Mouse (Mus musculus): ENCODE results near the gene Klhl20. TPM values are rescaled to one million over a fixed set of nuclear protein-coding genes. Genes with fewer than 3 reads are reported as not detected.

The Klhl20 gene
- 18.6 and 20.1 TPM in 2 replicates for polyA plus RNA-seq (2014; fragmentation: Nextera tagmentation; extraction: Ambion mirVana)

DNA sequence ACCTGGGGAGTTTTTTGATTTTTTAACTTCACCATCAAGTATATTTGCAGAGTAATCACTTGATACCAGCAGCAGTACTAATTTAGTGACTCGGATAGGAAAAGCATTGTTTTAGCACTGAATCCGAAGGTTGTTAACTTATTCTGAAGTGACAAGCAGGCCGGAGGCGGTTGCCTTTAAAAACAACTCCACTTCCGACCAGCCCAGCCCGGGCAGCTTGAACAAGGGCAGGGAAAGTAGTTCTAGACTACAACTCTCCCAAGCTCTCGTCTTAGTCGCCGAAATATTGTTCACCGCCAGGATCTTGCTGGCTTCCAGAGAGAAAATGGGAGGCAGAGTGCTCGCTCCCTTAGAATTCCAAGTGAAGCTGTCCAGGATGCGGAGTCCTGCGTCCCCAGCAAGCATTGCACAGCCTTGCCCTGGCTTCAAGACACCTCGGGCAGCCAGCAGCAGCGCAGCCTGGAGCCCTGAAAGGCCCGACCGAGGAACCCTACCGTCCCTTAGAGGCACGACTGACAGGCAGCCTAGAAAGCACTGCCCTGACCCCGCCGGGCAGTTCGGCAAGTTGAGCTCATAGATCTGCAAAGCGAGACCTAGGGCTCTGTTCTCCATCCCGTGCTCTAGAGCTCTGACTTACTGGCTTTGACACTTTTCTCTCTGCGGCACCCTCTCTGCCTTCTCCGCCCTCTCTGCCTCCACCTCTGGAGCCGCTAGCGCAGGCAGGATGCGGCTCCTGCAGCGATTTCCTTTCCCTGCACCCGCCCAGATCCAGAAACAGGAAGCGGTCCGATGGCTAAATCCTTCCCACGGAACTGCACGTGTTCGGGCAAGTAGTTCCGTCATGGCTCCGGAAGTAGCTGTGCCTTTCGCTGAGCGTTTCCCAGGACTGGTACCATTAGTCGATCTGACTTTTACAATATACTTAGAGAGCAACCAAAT, at the start of gene Klhl20:
Gene Klhl20, minus strand, starts transcription at position 786 of the 939 bp plus-strand sequence.
- ATAC-seq (replicated peaks; ENCODE audit: low FRiP score) (peak; percentile 93), DNase-seq (ENCODE audit: low spot score) (peak; percentile 94)
- Histone ChIP-seq H3K4me1 (replicated peaks; ENCODE audit: control insufficient read depth, insufficient read depth, low read length) (0 out of 2 replicates have a peak, but pooled peaks cover 2% of the 10 kb centered on the region), H3K27me3 (ENCODE audit: control insufficient read depth, insufficient read depth, low read length) (no peaks in the 10 kb centered on the region), H3K4me2 (ENCODE audit: low read depth, low read length, severe bottlenecking) (peak within 1 kb of the TSS; percentile 79), H3K9ac (ENCODE audit: low read length) (peak within 1 kb of the TSS; percentile 77), H3K9me3 (ENCODE audit: control insufficient read depth, low read length) (no peaks in the 10 kb centered on the region), H3K36me3 (ENCODE audit: control insufficient read depth, insufficient read depth, low read length) (no peaks in the 10 kb centered on the region), H3K27ac (ENCODE audit: low read depth, low read length) (no peak within 1 kb of the TSS), H3K4me3 (ENCODE audit: low read depth, low read length) (peak within 1 kb of the TSS; percentile 61)
- WGBS: 2% methylated on average over 41 of the region's 41 CpGs

GRCm38 (mm10) chr1:161180674-161181073, 49.4 kb upstream of the Klhl20 start:
- H3K4me2 ChIP-seq (ENCODE audit: low read depth, low read length, severe bottlenecking): no peak overlapping the region
- H3K36me3 ChIP-seq (ENCODE audit: control insufficient read depth, insufficient read depth, low read length): no peaks in the 10 kb centered on the region
- no peak overlapping the region for H3K27ac ChIP-seq (ENCODE audit: low read depth, low read length)
- H3K4me3 ChIP-seq (ENCODE audit: low read depth, low read length): no peak overlapping the region
- WGBS: 56% methylated on average over 8 of the region's 8 CpGs
- 0 out of 2 replicates have a peak, but pooled peaks have one; percentile 12 for ATAC-seq (replicated peaks; ENCODE audit: low FRiP score)
- DNase-seq (ENCODE audit: low spot score): peak; percentile 79
- H3K27me3 ChIP-seq (ENCODE audit: control insufficient read depth, insufficient read depth, low read length): no peaks in the 10 kb centered on the region
- H3K9me3 ChIP-seq (ENCODE audit: control insufficient read depth, low read length): peaks cover 2% of the 10 kb centered on the region; the same call in 1 of the 2 replicates
- H3K9ac ChIP-seq (ENCODE audit: low read length): no peak overlapping the region
- H3K4me1 ChIP-seq (replicated peaks; ENCODE audit: control insufficient read depth, insufficient read depth, low read length): no peaks in the 10 kb centered on the region

GRCm38 (mm10) chr1:161170651-161171050, 39.3 kb upstream of the Klhl20 start:
- no peaks in the 10 kb centered on the region for H3K36me3 ChIP-seq (ENCODE audit: control insufficient read depth, insufficient read depth, low read length)
- WGBS: 2% methylated on average over 40 of the region's 40 CpGs
- H3K4me2 ChIP-seq (ENCODE audit: low read depth, low read length, severe bottlenecking): peak overlapping the region; percentile 63
- H3K9me3 ChIP-seq (ENCODE audit: control insufficient read depth, low read length): no peaks in the 10 kb centered on the region
- no peak overlapping the region for H3K27ac ChIP-seq (ENCODE audit: low read depth, low read length)
- H3K4me1 ChIP-seq (replicated peaks; ENCODE audit: control insufficient read depth, insufficient read depth, low read length): no peaks in the 10 kb centered on the region; the same call in 1 of the 2 replicates
- peak overlapping the region; percentile 36 for H3K4me3 ChIP-seq (ENCODE audit: low read depth, low read length)
- DNase-seq (ENCODE audit: low spot score) (peak; percentile 90), ATAC-seq (replicated peaks; ENCODE audit: low FRiP score) (peak; percentile 96)
- peaks cover 4% of the 10 kb centered on the region for H3K27me3 ChIP-seq (ENCODE audit: control insufficient read depth, insufficient read depth, low read length)
- peak overlapping the region; percentile 45 for H3K9ac ChIP-seq (ENCODE audit: low read length)

DNA sequence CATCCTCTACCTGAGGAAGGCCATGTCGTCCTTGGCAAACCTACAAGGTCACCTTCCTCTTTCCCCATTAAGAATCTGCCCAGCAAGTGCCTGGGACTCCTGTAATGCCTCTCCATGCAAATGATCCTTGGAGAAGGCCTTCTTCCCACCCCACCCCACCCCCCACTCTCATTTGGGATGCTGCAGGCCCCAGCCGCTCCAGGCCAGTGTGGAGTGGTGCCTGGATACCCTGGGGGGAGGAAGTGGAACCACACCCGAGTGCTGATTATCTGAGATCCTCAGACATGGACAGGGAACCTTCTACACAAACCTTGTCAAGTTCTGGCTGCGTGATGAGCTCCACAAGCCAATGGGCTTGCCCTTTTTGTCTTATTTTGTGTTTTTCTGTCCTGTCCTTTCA, 29.0 kb upstream of the Klhl20 start:
- H3K27ac ChIP-seq (ENCODE audit: low read depth, low read length): no peak overlapping the region
- 63% methylated on average over 4 of the region's 4 CpGs for WGBS
- H3K4me1 ChIP-seq (replicated peaks; ENCODE audit: control insufficient read depth, insufficient read depth, low read length): no peaks in the 10 kb centered on the region
- H3K9ac ChIP-seq (ENCODE audit: low read length): no peak overlapping the region
- H3K9me3 ChIP-seq (ENCODE audit: control insufficient read depth, low read length): no peaks in the 10 kb centered on the region
- no peaks in the 10 kb centered on the region for H3K36me3 ChIP-seq (ENCODE audit: control insufficient read depth, insufficient read depth, low read length)
- H3K4me3 ChIP-seq (ENCODE audit: low read depth, low read length): no peak overlapping the region
- no peaks in the 10 kb centered on the region for H3K27me3 ChIP-seq (ENCODE audit: control insufficient read depth, insufficient read depth, low read length)
- no peak overlapping the region for H3K4me2 ChIP-seq (ENCODE audit: low read depth, low read length, severe bottlenecking)
- DNase-seq (ENCODE audit: low spot score): no peak
- no peak for ATAC-seq (replicated peaks; ENCODE audit: low FRiP score)

DNA sequence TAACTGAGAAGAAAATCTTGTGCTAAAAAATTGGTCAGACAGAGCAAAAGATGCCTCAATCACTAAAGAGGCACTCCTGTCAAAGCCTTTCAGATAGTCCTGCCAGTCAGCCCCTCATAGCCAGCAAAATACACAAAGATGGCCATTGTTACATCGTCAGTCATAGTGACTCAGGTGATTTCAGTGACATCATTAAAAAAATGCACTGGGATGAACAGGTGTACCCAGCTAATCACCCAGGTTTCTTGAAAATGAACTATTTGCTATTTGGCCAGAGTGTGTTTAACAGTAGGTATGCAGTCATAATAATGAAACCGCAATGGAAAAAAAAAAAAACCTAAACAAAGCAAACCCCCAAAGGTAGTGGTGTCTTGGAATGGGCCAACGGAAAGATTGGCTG, 27.9 kb upstream of the Klhl20 start, which contains the start of gene Tex50:
Gene Tex50, minus strand, starts transcription at position 101 of the 400 bp plus-strand sequence.
- Histone ChIP-seq H3K27ac (ENCODE audit: low read depth, low read length) (no peak within 1 kb of the TSS), H3K9me3 (ENCODE audit: control insufficient read depth, low read length) (no peaks in the 10 kb centered on the region), H3K4me3 (ENCODE audit: low read depth, low read length) (no peak within 1 kb of the TSS), H3K4me1 (replicated peaks; ENCODE audit: control insufficient read depth, insufficient read depth, low read length) (no peaks in the 10 kb centered on the region), H3K27me3 (ENCODE audit: control insufficient read depth, insufficient read depth, low read length) (no peaks in the 10 kb centered on the region), H3K4me2 (ENCODE audit: low read depth, low read length, severe bottlenecking) (no peak within 1 kb of the TSS), H3K36me3 (ENCODE audit: control insufficient read depth, insufficient read depth, low read length) (no peaks in the 10 kb centered on the region), H3K9ac (ENCODE audit: low read length) (no peak within 1 kb of the TSS)
- WGBS: 92% methylated on average over 3 of the region's 3 CpGs
- DNase-seq (ENCODE audit: low spot score) (no peak), ATAC-seq (replicated peaks; ENCODE audit: low FRiP score) (no peak)

DNA sequence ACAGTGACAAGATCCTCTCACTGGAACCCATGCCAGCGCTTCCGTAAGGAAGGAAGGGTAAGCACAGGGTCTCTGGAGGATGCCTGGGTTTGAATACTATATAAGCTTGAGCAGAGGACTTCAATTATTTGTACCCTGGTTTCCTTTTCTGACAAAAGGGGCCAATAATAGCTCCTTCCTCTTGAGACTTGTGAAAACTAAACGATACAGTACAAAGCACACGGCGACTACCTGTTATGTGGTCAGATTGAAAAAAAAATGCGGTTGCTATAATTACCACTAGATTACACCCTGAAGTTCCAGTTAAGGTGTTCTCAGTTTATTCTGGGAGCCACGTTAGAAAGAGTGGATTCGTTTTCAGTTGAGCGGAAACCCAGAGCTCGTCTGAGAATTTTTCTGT, 25.2 kb upstream of the Klhl20 start:
- ATAC-seq (replicated peaks; ENCODE audit: low FRiP score): no peak
- WGBS: 87% methylated on average over 10 of the region's 10 CpGs

DNA sequence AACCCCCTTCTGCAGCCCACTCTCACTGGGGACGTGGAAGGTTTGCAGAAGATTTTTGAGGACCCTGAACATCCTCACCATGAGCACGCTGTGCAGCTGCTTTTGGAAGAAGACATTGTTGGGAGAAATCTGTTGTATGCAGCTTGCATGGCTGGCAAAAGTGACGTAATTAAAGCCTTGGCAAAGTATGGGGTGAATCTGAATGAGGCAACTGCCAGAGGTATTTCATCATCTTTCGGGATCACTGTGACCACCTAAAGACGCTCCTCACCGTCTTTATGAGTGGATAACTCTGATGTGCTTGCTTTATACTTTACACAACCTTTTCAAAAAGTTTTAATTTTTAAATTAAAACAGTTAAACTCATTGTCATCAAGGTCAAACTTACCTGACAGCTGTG, 19.8 kb upstream of the Klhl20 start:
- ATAC-seq (replicated peaks; ENCODE audit: low FRiP score): no peak
- no peaks in the 10 kb centered on the region for H3K36me3 ChIP-seq (ENCODE audit: control insufficient read depth, insufficient read depth, low read length)
- H3K9ac ChIP-seq (ENCODE audit: low read length): no peak overlapping the region
- no peaks in the 10 kb centered on the region for H3K9me3 ChIP-seq (ENCODE audit: control insufficient read depth, low read length)
- H3K27ac ChIP-seq (ENCODE audit: low read depth, low read length): no peak overlapping the region
- H3K4me2 ChIP-seq (ENCODE audit: low read depth, low read length, severe bottlenecking): no peak overlapping the region
- no peak overlapping the region for H3K4me3 ChIP-seq (ENCODE audit: low read depth, low read length)
- DNase-seq (ENCODE audit: low spot score): no peak
- H3K27me3 ChIP-seq (ENCODE audit: control insufficient read depth, insufficient read depth, low read length): no peaks in the 10 kb centered on the region
- no peaks in the 10 kb centered on the region for H3K4me1 ChIP-seq (replicated peaks; ENCODE audit: control insufficient read depth, insufficient read depth, low read length)
- 72% methylated on average over 6 of the region's 6 CpGs for WGBS

More for the DNA sequence above, 25.2 kb upstream of the Klhl20 start:
- Histone ChIP-seq H3K27ac (ENCODE audit: low read depth, low read length) (no peak overlapping the region), H3K9ac (ENCODE audit: low read length) (no peak overlapping the region), H3K36me3 (ENCODE audit: control insufficient read depth, insufficient read depth, low read length) (no peaks in the 10 kb centered on the region), H3K4me1 (replicated peaks; ENCODE audit: control insufficient read depth, insufficient read depth, low read length) (no peaks in the 10 kb centered on the region), H3K4me2 (ENCODE audit: low read depth, low read length, severe bottlenecking) (no peak overlapping the region), H3K27me3 (ENCODE audit: control insufficient read depth, insufficient read depth, low read length) (no peaks in the 10 kb centered on the region), H3K4me3 (ENCODE audit: low read depth, low read length) (no peak overlapping the region), H3K9me3 (ENCODE audit: control insufficient read depth, low read length) (no peaks in the 10 kb centered on the region)
- no peak for DNase-seq (ENCODE audit: low spot score)

DNA sequence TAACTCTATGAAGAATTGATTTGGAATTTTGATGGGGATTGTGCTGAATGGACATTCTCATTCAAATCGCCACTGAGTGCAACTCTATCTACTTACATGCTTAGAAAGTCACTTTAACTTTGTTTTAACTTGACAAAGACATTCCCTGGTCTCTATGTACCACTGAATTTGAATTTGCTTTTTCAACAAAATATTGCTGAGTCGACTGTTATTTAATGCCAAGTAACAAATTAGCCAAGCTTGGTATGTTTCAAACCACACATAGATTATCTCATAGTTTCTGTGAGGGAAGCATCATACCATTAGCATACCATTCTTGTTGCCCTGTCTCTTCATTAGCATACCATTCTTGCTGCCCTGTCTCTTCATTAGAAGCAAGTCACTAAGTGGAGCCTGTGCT, 16.6 kb upstream of the Klhl20 start:
- H3K27me3 ChIP-seq (ENCODE audit: control insufficient read depth, insufficient read depth, low read length): no peaks in the 10 kb centered on the region
- H3K36me3 ChIP-seq (ENCODE audit: control insufficient read depth, insufficient read depth, low read length): no peaks in the 10 kb centered on the region
- no peak overlapping the region for H3K9ac ChIP-seq (ENCODE audit: low read length)
- DNase-seq (ENCODE audit: low spot score) (no peak), ATAC-seq (replicated peaks; ENCODE audit: low FRiP score) (no peak)
- no peak overlapping the region for H3K4me2 ChIP-seq (ENCODE audit: low read depth, low read length, severe bottlenecking)
- H3K4me3 ChIP-seq (ENCODE audit: low read depth, low read length): no peak overlapping the region
- no peak overlapping the region for H3K27ac ChIP-seq (ENCODE audit: low read depth, low read length)
- 71% methylated on average over 2 of the region's 2 CpGs for WGBS
- H3K9me3 ChIP-seq (ENCODE audit: control insufficient read depth, low read length): no peaks in the 10 kb centered on the region
- H3K4me1 ChIP-seq (replicated peaks; ENCODE audit: control insufficient read depth, insufficient read depth, low read length): peaks cover under 1% of the 10 kb centered on the region; the same call in 1 of the 2 replicates
